Mouse (Mus musculus) erythroblast, embryonic 14.5 days (primary cell): ENCODE results near the gene Optc.

Experiments used
- GATA1 ChIP-seq: IDR thresholded peaks from 2 replicates; pipeline ENCODE4 v1.6.1; 2012; ENCODE audit warnings: low read length, inconsistent platforms, mixed read lengths
- TAL1 ChIP-seq: IDR thresholded peaks from 3 replicates; pipeline ENCODE4 v1.6.1; 2012; ENCODE audit warnings: low read length, inconsistent platforms, mixed read lengths

- TF ChIP-seq TAL1 (no peak), GATA1 (no peak)
Observed at GRCm38 (mm10) chr1:133884746-133885145, 23.1 kb downstream of the Optc start.
